Mouse (Mus musculus) olfactory bulb, adult 2 months (tissue): ENCODE measurements around the gene Hs6st2.

ENCODE experiments used
- CTCF ChIP-seq: fragments of 200-500 bp; IDR thresholded peaks from 2 replicates; pipeline ENCODE4 v1.5.1; 2012; ENCODE audit warnings: low read depth, mild to moderate bottlenecking, low read length, moderate library complexity; ENCODE audit not compliant: insufficient read depth
- POLR2A ChIP-seq: fragments of 200-500 bp; IDR thresholded peaks from 2 replicates; pipeline ENCODE4 v1.6.1; 2012; ENCODE audit warnings: mild to moderate bottlenecking, low read depth, low read length, moderate library complexity; ENCODE audit not compliant: insufficient read depth

DNA sequence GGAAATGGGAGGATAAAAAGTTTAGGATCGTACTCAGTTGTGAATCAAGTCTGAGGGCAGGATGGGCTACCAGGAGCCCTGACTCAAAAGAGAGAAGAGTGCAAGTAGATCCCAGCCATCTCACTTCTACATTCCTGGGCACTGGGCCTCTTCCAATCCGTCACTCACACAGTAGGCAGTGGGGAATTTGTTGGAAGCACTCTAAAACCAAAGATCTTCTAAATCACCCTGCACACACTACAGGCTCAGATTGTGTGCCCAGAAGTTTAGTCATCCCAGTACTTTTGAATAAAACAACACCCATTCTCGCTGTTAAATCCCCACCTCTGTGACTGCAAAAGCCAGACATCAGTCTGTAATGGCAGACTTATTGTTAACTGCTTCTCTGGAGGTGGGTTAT lies 249.9 kb downstream of the Hs6st2 start:
- no peak for TF ChIP-seq CTCF
- TF ChIP-seq POLR2A = no peak
